Mouse (Mus musculus) liver, adult 2 months (tissue): ENCODE measurements around the gene Dnaaf3. TPM values are rescaled to one million over a fixed set of nuclear protein-coding genes. Genes with fewer than 3 reads are reported as not detected.

Experiments used
- DNase-seq: peaks from one replicate; pipeline ENCODE4 v3.0.0-alpha.2; 2011; ENCODE audit warnings: low read depth, low spot score; ENCODE audit errors: extremely low read depth
- H3K27ac ChIP-seq: fragments of 200-500 bp; replicated peaks from 2 replicates; pipeline ENCODE4 v1.5.1; 2012; ENCODE audit warnings: low read depth, mild to moderate bottlenecking, control low read depth, inconsistent platforms, low read length; ENCODE audit not compliant: insufficient read depth
- H3K27me3 ChIP-seq: fragments of 200-500 bp; 2 replicates; pipeline ENCODE4 v1.6.1; 2012; ENCODE audit warnings: mild to moderate bottlenecking, moderate library complexity, low read length, inconsistent platforms; ENCODE audit not compliant: control insufficient read depth, insufficient read depth
- H3K36me3 ChIP-seq: fragments of 200-500 bp; 2 replicates; pipeline ENCODE4 v1.6.1; 2012; ENCODE audit warnings: low read length, inconsistent platforms; ENCODE audit not compliant: control insufficient read depth, insufficient read depth
- H3K4me1 ChIP-seq: fragments of 200-500 bp; 2 replicates; pipeline ENCODE4 v1.6.1; 2011; ENCODE audit warnings: low read length; ENCODE audit not compliant: control insufficient read depth, insufficient read depth
- H3K4me3 ChIP-seq: fragments of 200-500 bp; 2 replicates; pipeline ENCODE4 v1.5.1; 2011; ENCODE audit warnings: low read depth, mild to moderate bottlenecking, control low read depth, low read length, moderate library complexity; ENCODE audit not compliant: insufficient read depth
- H3K79me2 ChIP-seq: fragments of 200-500 bp; 2 replicates; pipeline ENCODE4 v1.6.1; 2012; ENCODE audit warnings: inconsistent platforms, mild to moderate bottlenecking, low read length, moderate library complexity; ENCODE audit not compliant: control insufficient read depth, insufficient read depth
- H3K9ac ChIP-seq: fragments of 200-500 bp; 2 replicates; pipeline ENCODE4 v1.6.1; 2012; ENCODE audit warnings: low read depth, mild to moderate bottlenecking, control low read depth, inconsistent platforms, low read length
- CTCF ChIP-seq: fragments of 200-500 bp; IDR thresholded peaks from 2 replicates; pipeline ENCODE4 v1.5.1; 2011; ENCODE audit warnings: low read depth, low read length, control low read depth
- POLR2A ChIP-seq: fragments of 200-500 bp; IDR thresholded peaks from 2 replicates; pipeline ENCODE4 v1.6.1; 2011; ENCODE audit warnings: low read length, control low read depth; ENCODE audit not compliant: insufficient read depth; ENCODE audit errors: extremely low read depth
- WGBS: fragments of 180-500 bp; shearing (Covaris S2); methylation state at CpG from one replicate; pipeline ENCODE4 v1.1.7; 2018; 5-methylcytosine and 5-hydroxymethylcytosine counted together
- polyA plus RNA-seq: library from polyadenylated mRNA; depleted of rRNA; stranded (reverse); fragments of >200 nt; gene quantifications from 2 replicates; pipeline ENCODE4 v1.2.3, GENCODE M21; 2012
- total RNA-seq: library from RNA; depleted of rRNA; stranded (reverse); fragments of >200 nt; gene quantifications from 2 replicates; pipeline ENCODE4 v1.2.3, GENCODE M21; 2014

Gene Dnaaf3
- total and polyA plus RNA-seq, 2 experiments = 0.09 to 0.44 TPM

DNA sequence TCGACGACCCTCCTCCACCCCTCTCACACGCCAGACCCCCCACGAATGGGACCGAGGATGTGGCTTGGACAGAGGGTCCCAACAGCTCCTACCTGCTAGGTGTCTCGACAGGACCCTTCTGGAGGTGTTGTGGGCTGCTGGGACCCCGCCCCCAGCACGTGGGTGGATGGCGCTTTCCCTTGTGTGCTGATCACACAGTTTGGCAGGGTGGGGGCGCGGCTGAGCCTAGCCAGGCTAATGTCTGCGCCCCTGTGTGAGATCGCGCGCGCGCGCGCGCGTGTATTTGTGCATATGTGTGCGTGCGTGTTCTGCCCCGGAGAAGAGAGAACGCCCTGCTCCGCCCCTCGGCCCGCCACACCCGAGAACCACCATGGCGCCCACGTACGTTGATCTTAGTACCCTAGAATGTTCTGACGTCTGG, 15.0 kb upstream of the Dnaaf3 start, which contains the start of gene Syt5:
Gene Syt5, minus strand, starts transcription at position 321 of the 421 bp plus-strand sequence.
- TF ChIP-seq CTCF (no peak), POLR2A (no peak)
- Histone ChIP-seq H3K4me3 (no peak within 1 kb of the TSS), H3K79me2 (no peaks in the 10 kb centered on the region), H3K4me1 (no peaks in the 10 kb centered on the region), H3K27me3 (peaks cover 8% of the 10 kb centered on the region; the same call in 1 of the 2 replicates), H3K36me3 (no peaks in the 10 kb centered on the region), H3K27ac (no peak within 1 kb of the TSS), H3K9ac (no peak within 1 kb of the TSS)
- no peak for DNase-seq
- WGBS = 5% methylated on average over 33 of the region's 33 CpGs

DNA sequence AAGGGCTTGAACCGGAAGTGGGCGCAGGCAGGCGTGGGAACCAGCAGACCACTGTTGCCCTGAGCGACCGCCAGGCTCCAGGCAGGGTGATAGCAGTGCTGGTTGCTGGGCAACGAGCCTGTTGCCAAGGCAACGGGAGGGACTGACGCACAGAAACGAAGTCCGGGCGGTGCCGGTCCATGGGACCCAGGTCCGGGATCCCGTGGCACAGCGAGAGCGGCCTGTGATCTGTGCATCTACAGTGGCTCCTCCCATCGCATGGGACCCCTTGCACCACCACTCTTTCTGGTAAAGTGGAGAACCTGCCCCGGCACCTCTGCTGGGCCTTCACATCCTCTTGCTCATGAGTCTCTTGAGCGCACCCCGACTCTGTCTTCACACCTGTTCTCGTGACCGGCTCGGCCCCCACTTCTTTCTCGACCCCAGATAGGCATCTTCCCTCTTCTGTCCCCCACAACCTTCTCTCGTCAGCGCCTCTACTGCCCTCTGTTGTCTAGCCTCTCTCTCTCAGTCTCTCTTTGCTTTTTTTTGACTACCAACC, 14.4 kb upstream of the Dnaaf3 start:
- Histone ChIP-seq H3K4me3 (no peak overlapping the region), H3K36me3 (no peaks in the 10 kb centered on the region), H3K9ac (no peak overlapping the region), H3K27ac (no peak overlapping the region), H3K79me2 (no peaks in the 10 kb centered on the region), H3K27me3 (peaks cover 8% of the 10 kb centered on the region; the same call in 1 of the 2 replicates), H3K4me1 (no peaks in the 10 kb centered on the region)
- TF ChIP-seq CTCF (no peak), POLR2A (no peak)
- WGBS = 5% methylated on average over 26 of the region's 26 CpGs
- DNase-seq = no peak

DNA sequence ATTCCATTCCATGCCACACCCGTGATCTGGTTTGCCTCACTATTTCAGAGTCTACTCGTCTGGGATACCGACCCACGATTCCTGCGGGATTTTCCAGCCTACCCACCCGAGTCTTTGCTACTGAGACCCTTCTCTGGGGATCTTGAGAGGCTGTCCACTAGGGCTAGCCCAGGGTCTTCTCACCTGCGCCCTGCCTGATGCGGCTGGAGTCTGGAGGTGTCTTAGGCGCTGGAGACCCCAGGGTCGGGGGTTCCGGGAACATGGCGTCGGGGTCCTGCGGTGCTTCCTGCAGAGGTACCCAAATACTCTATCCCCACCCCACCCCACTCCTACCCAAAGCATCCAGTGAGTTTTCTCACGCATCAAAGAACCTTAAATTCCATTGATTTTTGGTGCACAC, 13.8 kb upstream of the Dnaaf3 start:
- 74% methylated on average over 15 of the region's 15 CpGs for WGBS
- TF ChIP-seq CTCF = no peak
- TF ChIP-seq POLR2A = no peak
- Histone ChIP-seq H3K27me3 (peaks cover 8% of the 10 kb centered on the region; the same call in 1 of the 2 replicates), H3K36me3 (no peaks in the 10 kb centered on the region), H3K27ac (no peak overlapping the region), H3K4me1 (no peaks in the 10 kb centered on the region), H3K4me3 (no peak overlapping the region), H3K79me2 (no peaks in the 10 kb centered on the region), H3K9ac (no peak overlapping the region)
- no peak for DNase-seq

DNA sequence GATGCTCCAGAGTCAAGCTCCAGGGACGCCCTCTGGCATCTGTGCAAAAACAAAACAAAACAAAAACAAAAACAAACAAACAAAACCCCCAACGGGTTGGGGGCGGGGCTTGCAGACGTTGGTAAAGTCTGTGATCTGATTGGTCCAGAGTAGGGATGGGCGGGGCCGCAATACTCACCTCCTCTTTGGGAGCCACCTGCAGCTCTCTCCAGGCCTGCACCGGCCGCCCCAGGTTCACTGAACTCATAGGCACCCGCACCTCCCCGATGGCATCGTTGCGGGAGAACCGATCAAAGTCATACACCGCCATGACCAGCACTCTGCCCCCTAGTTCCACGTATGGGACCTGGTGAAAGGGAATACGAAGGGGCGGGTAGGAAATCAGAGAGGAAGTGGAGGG, 9.8 kb upstream of the Dnaaf3 start:
- H3K27me3 ChIP-seq = peaks cover 3% of the 10 kb centered on the region; the same call in 1 of the 2 replicates
- H3K36me3 ChIP-seq = no peaks in the 10 kb centered on the region
- no peaks in the 10 kb centered on the region for H3K4me1 ChIP-seq
- H3K9ac ChIP-seq = no peak overlapping the region
- H3K79me2 ChIP-seq = no peaks in the 10 kb centered on the region
- TF ChIP-seq POLR2A (no peak), CTCF (no peak)
- no peak overlapping the region for H3K4me3 ChIP-seq
- WGBS = 52% methylated on average over 17 of the region's 17 CpGs
- DNase-seq = no peak
- no peak overlapping the region for H3K27ac ChIP-seq

DNA sequence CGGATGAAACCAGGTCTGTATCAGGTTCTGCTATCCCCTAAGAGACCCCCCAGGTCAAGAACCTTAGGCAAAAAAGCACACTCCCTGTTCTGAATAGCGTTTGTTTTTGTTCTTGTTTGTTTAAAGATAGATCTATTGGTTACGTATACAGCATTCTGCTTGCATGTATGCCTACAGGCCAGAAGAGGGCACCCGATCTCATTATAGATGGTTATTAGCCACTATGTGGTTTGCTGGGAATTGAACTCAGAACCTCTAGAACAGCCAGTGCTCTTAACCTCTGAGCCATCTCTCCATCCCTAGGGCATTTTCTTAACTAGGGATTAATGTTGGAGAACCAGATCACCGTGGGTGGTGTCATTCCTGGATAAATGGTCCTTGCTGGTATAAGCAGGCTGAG, 9.1 kb upstream of the Dnaaf3 start:
- no peaks in the 10 kb centered on the region for H3K79me2 ChIP-seq
- H3K27ac ChIP-seq = no peak overlapping the region
- H3K4me3 ChIP-seq = no peak overlapping the region
- no peaks in the 10 kb centered on the region for H3K27me3 ChIP-seq
- WGBS = 66% methylated on average over 5 of the region's 5 CpGs
- no peak for DNase-seq
- no peaks in the 10 kb centered on the region for H3K4me1 ChIP-seq
- TF ChIP-seq POLR2A = no peak
- no peak for TF ChIP-seq CTCF
- H3K9ac ChIP-seq = no peak overlapping the region
- H3K36me3 ChIP-seq = no peaks in the 10 kb centered on the region

DNA sequence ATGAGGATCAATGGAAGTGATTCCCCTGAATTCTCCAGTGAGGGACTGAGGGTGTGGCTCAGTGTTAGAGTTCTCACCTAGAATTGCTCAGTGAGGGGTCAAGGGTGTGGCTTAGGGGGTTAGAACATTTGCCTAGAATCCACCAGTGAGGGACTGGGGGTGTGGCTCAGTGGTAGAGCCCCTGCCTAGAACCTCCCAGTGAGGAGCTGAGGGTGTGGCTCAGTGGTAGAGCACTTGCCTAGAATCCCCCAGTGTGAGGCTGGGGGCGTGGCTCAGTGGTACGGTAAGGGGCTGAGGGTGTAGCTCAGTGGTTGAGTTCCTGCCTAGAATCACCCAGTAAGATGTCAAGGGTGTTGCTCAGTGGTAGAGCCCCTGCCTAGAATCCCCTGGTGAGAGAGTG, 6.8 kb upstream of the Dnaaf3 start:
- no peak for DNase-seq
- Histone ChIP-seq H3K4me3 (no peak overlapping the region), H3K4me1 (no peaks in the 10 kb centered on the region), H3K27ac (no peak overlapping the region), H3K27me3 (no peaks in the 10 kb centered on the region), H3K9ac (no peak overlapping the region), H3K79me2 (no peaks in the 10 kb centered on the region), H3K36me3 (no peaks in the 10 kb centered on the region)
- 80% methylated on average over 2 of the region's 2 CpGs for WGBS
- no peak for TF ChIP-seq CTCF
- TF ChIP-seq POLR2A = no peak
